Comparison of ENCODE assay signal across 14 mouse cellular contexts in the genomic region with DNA sequence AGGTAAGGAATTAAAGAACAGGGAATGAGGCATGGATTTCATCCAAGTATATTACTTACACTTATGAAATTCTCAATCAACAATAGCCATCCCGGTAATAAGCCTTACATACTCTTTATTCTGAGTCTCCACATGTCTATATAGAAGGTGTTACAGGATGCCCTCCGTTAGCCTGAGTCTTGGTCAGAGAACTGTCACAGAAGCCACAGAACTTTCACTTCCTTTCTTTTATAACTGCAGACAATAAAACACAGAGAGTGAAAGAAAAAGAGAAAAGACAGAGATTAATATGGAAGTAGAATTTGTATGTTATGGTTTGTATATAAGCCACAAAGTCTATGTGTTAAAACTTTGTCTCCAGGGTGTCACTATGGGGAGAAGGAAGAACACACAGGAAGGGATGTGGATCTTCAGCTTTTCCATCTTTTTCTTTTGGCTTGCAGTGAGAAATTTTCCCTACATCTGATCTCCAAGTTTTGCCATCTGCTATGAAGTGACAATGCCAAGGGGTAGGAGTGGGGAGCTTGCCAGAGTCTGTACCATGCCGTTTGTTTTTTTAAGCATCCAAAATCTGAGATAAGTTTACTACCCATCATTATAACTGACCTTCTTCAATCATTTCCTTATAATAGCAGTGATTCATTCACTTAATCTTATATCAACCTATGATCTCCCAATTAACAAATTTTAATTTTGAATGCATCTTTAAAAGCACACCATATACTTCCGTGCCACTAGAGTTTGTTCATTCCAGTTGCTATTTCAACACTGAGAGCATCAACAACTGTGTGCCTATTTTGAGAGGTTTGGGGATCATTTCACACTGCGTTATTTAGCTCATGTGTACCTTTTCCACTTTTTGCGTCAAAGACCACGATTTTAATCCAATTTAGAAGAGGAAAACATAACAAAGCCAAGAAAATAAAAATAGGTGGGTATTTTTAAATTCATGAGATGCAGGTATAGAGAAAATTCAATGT.
A peak's percentile ranks its signal among the peaks of the same experiment; 100 is the strongest.
DNase-seq lines count a peak whose midpoint lies in the region; ATAC-seq and TF ChIP-seq lines count a peak whose summit lies in the region.
"Had no signal": no experiment of that assay in that cellular context is flagged by ENCODE, and none has a peak within 500 bp of the region (broad histone marks: within the 10 kb centered on the region; RNA-seq: fewer than 3 reads in every experiment).

No protein-coding gene starts in this region.

- no peak for TF ChIP-seq CTCF in lung, postnatal 0 days (IDR thresholded peaks at IDR 0.05)
- no peak for TF ChIP-seq CTCF in intestine, postnatal 0 days (IDR thresholded peaks at IDR 0.05; ENCODE audit: low read depth)

- intact Hi-C loops in heart, postnatal 14 days (cut with DNase I): no loop called here

- no peaks in the 10 kb centered on the region for H3K9me3 ChIP-seq in lung, postnatal 0 days (ENCODE audit: low read length)
- H3K9me3 ChIP-seq in intestine, postnatal 0 days (ENCODE audit: control insufficient read depth): no peaks in the 10 kb centered on the region
- H3K9me3 ChIP-seq: embryonic facial prominence, embryonic 13.5 days; hindbrain, embryonic 13.5 days; liver, embryonic 13.5 days had no signal

- 74% methylated on average over 7 of the region's 7 CpGs for WGBS in lung, postnatal 0 days
- 89% methylated on average over 7 of the region's 7 CpGs for WGBS in intestine, postnatal 0 days

- no peak overlapping the region for H3K4me3 ChIP-seq in lung, postnatal 0 days (ENCODE audit: low read depth, low read length)
- no peak overlapping the region for H3K4me3 ChIP-seq in intestine, postnatal 0 days (ENCODE audit: low read depth, low read length)
- H3K4me3 ChIP-seq: embryonic facial prominence, embryonic 13.5 days; hindbrain, embryonic 13.5 days; liver, embryonic 13.5 days had no signal

- DNase-seq in cerebellum, adult 11 months: peak; percentile 56
- peak; percentile 84 to 88 for DNase-seq in cerebellum, postnatal 14 days
- peak; percentile 57 for DNase-seq in layer of hippocampus, adult 9-11 months
- DNase-seq in right cerebral cortex, adult 18-20 months: peak; percentile 63
- DNase-seq in heart, adult 8-10 months (ENCODE audit: low spot score): no peak
- DNase-seq in heart, postnatal 14 days: no peak
- no peak for DNase-seq in lung, postnatal 0 days (ENCODE audit: low spot score)
- DNase-seq: kidney, postnatal 10 days; liver, embryonic 13.5 days; retina, postnatal 1 day had no signal

- H3K4me1 ChIP-seq in lung, postnatal 0 days (ENCODE audit: insufficient read depth, low read depth, low read length): no peaks in the 10 kb centered on the region
- no peaks in the 10 kb centered on the region for H3K4me1 ChIP-seq in intestine, postnatal 0 days (replicated peaks; ENCODE audit: control insufficient read depth, insufficient read depth, low read length)
- H3K4me1 ChIP-seq: embryonic facial prominence, embryonic 13.5 days; hindbrain, embryonic 13.5 days; liver, embryonic 13.5 days had no signal

- no peaks in the 10 kb centered on the region for H3K27me3 ChIP-seq in lung, postnatal 0 days (replicated peaks; ENCODE audit: insufficient read depth, low read length)
- no peaks in the 10 kb centered on the region for H3K27me3 ChIP-seq in intestine, postnatal 0 days (replicated peaks; ENCODE audit: control insufficient read depth, insufficient read depth, low read length)
- H3K27me3 ChIP-seq: embryonic facial prominence, embryonic 13.5 days; hindbrain, embryonic 13.5 days; liver, embryonic 13.5 days had no signal

- H3K27ac ChIP-seq in lung, postnatal 0 days (ENCODE audit: low read length): no peak overlapping the region
- H3K27ac ChIP-seq in intestine, postnatal 0 days (ENCODE audit: low read depth, low read length): no peak overlapping the region
- H3K27ac ChIP-seq: embryonic facial prominence, embryonic 13.5 days; hindbrain, embryonic 13.5 days; liver, embryonic 13.5 days; stomach, postnatal 0 days had no signal

- no peak for ATAC-seq in lung, postnatal 0 days
- ATAC-seq in intestine, postnatal 0 days: no peak

- no peak overlapping the region for H3K9ac ChIP-seq in lung, postnatal 0 days (replicated peaks; ENCODE audit: low read depth)
- H3K9ac ChIP-seq in intestine, postnatal 0 days (ENCODE audit: low read depth, low read length): no peak overlapping the region
- H3K9ac ChIP-seq: embryonic facial prominence, embryonic 13.5 days; hindbrain, embryonic 13.5 days; liver, embryonic 13.5 days had no signal

- no peak overlapping the region for H3K4me2 ChIP-seq in lung, postnatal 0 days (replicated peaks; ENCODE audit: low read depth, low read length)
- no peak overlapping the region for H3K4me2 ChIP-seq in intestine, postnatal 0 days (replicated peaks; ENCODE audit: low read depth)
- H3K4me2 ChIP-seq: embryonic facial prominence, embryonic 13.5 days; hindbrain, embryonic 13.5 days; liver, embryonic 13.5 days had no signal

- no peaks in the 10 kb centered on the region for H3K36me3 ChIP-seq in lung, postnatal 0 days (ENCODE audit: insufficient read depth, low read length)
- no peaks in the 10 kb centered on the region for H3K36me3 ChIP-seq in intestine, postnatal 0 days (ENCODE audit: control insufficient read depth, insufficient read depth)
- H3K36me3 ChIP-seq: embryonic facial prominence, embryonic 13.5 days; hindbrain, embryonic 13.5 days; liver, embryonic 13.5 days had no signal

- TF ChIP-seq EP300 in lung, postnatal 0 days (IDR thresholded peaks at IDR 0.05): no peak

Comparison
In these comparisons a context has a peak if more than half of its experiments do, and no peak if none do; other contexts are left out.
1. DNase-seq: peak in cerebellum, adult 11 months (single experiment), cerebellum, postnatal 14 days (2 of 2), layer of hippocampus, adult 9-11 months (single experiment) and right cerebral cortex, adult 18-20 months (single experiment); none in heart, adult 8-10 months (single experiment), heart, postnatal 14 days (0 of 2) and lung, postnatal 0 days (single experiment).